Mouse (Mus musculus): ENCODE measurements around the gene Rhbdf2.
A peak's percentile ranks its signal among the peaks of the same experiment; 100 is the strongest.

DNA sequence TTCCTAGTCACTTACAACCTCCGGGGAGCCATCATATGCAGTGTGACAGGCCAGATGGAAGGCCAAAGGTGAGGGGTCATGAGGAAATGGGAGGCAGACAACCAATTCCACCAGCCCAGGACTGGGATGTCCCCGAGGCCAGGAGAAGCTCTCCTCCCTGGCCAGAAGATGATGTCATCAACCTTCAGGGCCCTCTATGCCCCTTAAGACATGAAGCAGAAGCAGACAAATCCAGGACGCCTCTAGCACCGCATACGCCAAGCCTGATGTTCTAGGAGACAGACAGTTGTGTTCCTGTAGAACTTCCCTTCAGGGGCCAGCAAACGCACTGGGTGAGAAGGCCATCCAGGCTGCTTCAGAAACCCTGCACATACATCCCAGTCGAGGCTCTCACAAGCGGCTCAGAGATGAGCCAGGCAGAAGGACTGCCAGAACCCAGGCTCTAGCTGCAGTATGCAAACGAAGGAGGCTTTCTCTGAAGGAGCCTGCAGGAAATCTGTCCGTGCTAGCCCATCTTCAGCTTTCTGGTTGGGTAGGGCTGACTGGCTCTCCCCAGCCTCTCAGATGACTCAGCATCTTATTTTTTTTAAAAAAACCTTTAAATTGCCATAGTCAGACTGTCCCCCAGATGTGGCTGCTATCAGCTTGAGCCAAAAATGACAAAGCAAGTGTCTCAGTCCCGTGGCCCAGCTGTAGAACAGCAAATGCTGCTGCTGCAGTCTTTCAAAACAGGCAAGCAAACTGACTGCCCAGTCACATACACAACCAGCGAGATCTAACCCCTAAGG, 53.9 kb downstream of the Rhbdf2 start:
- TF ChIP-seq ZC3H11A (IDR thresholded peaks at IDR 0.05; ENCODE audit: borderline replicate concordance, low read depth, low read length) (no peak), CHD2 (IDR thresholded peaks at IDR 0.05; ENCODE audit: low read depth, low read length) (no peak), ZNF384 (IDR thresholded peaks at IDR 0.05; ENCODE audit: low read depth, low read length) (0 out of 2 replicates have a peak, but pooled peaks have one; percentile 15), HCFC1 (IDR thresholded peaks at IDR 0.05; ENCODE audit: borderline replicate concordance, insufficient read depth, low read length) (no peak)

Data from ES-E14 (cell line).